In the genomic region with DNA sequence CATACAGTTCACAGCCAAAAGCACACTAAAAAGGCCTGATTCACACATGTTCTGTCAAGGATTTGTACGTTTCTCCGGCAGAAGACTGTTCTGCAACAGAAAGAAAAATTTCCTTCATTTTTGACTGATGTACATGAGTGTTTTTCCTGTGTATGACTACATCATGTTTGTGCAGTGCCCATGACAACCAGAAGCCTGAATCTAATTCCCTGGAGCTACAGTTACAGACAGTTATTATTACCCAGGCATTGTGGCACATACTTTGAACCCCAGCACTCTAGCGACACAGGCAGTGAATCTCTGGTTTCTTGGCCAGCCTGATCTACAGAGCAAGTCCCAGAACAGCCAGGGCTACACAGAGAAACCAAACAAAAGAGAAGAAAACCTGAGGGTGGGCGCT, we compare ENCODE assay signal across 27 mouse cellular contexts. TPM values are rescaled to one million over a fixed set of nuclear protein-coding genes. Genes with fewer than 3 reads are reported as not detected.
DNase-seq lines count a peak whose midpoint lies in the region; TF ChIP-seq lines count a peak whose summit lies in the region.
"Had no signal": no experiment of that assay in that cellular context is flagged by ENCODE, and none has a peak within 500 bp of the region (broad histone marks: within the 10 kb centered on the region; RNA-seq: fewer than 3 reads in every experiment).

No protein-coding gene starts in this region.

- H3K36me3 ChIP-seq in spleen, adult 2 months (ENCODE audit: control insufficient read depth, insufficient read depth, low read length), result peaks cover 6% of the 10 kb centered on the region; the same call in 1 of the 2 replicates
- peaks cover 14 to 33% of the 10 kb centered on the region in 2 experiments for H3K36me3 ChIP-seq in CH12.LX (replicated peaks in 1 of 2; ENCODE audit: control insufficient read depth in 1 of 2, insufficient read depth in 1 of 2, low read length in 1 of 2)
- no peaks in the 10 kb centered on the region for H3K36me3 ChIP-seq in midbrain, embryonic 10.5 days
- H3K36me3 ChIP-seq: heart, embryonic 10.5 days; heart, embryonic 15.5 days; kidney, embryonic 15.5 days; liver, embryonic 13.5 days; midbrain, embryonic 13.5 days had no signal

- no peak for TF ChIP-seq POLR2A in spleen, adult 2 months (IDR thresholded peaks at IDR 0.05; ENCODE audit: low read depth, low read length)
- TF ChIP-seq POLR2A in CH12.LX (IDR thresholded peaks at IDR 0.05; ENCODE audit: low read depth, low read length), result no peak
- no peak for TF ChIP-seq POLR2A in bone marrow, adult 2 months (IDR thresholded peaks at IDR 0.05; ENCODE audit: borderline replicate concordance, control insufficient read depth, low read depth, low read length)

- H3K27ac ChIP-seq in spleen, adult 2 months (ENCODE audit: insufficient read depth, low read length), result peak overlapping the region; percentile 97
- H3K27ac ChIP-seq in CH12.LX (ENCODE audit: insufficient read depth, low read depth), result no peak overlapping the region
- H3K27ac ChIP-seq in bone marrow, adult 2 months (ENCODE audit: control insufficient read depth, insufficient read depth, low read depth, low read length, poor library complexity), result 0 out of 2 replicates have a peak overlapping the region, but pooled peaks have one; percentile 17
- H3K27ac ChIP-seq in midbrain, embryonic 10.5 days (replicated peaks), result no peak overlapping the region
- H3K27ac ChIP-seq: heart, embryonic 10.5 days; heart, embryonic 15.5 days; kidney, embryonic 15.5 days; liver, embryonic 13.5 days; midbrain, embryonic 13.5 days had no signal

- H3K4me2 ChIP-seq in CH12.LX (ENCODE audit: insufficient read depth, low read depth, poor library complexity, severe bottlenecking), result peak overlapping the region; percentile 54
- H3K4me2 ChIP-seq: heart, embryonic 15.5 days; kidney, embryonic 15.5 days; midbrain, embryonic 13.5 days had no signal

- in situ Hi-C loops in CH12.LX (cut with MboI; ENCODE audit: low pct_ligation_motif_present, low pct_unique_long_range_greater_than_20kb, low sequenced_read_pairs), result no loop called here

- dilution Hi-C loops in CH12.LX (cut with MboI; ENCODE audit: extremely low pct_ligation_motif_present, extremely low pct_unique_long_range_greater_than_20kb, low sequenced_read_pairs), result no loop called here

- TF ChIP-seq RAD21 in CH12.LX (IDR thresholded peaks at IDR 0.05; ENCODE audit: low read depth, low read length), result no peak

- no peak for TF ChIP-seq CTCF in spleen, adult 2 months (IDR thresholded peaks at IDR 0.05; ENCODE audit: extremely low read depth, insufficient read depth, insufficient read length, insufficient replicate concordance)
- no peak for TF ChIP-seq CTCF in CH12.LX (conservative IDR thresholded peaks at IDR 0.05 in 1 of 2, IDR thresholded peaks at IDR 0.05 in 1 of 2; ENCODE audit: low read depth in 2 of 2, low read length in 2 of 2)
- no peak for TF ChIP-seq CTCF in bone marrow, adult 2 months (IDR thresholded peaks at IDR 0.05; ENCODE audit: control insufficient read depth, insufficient read depth, low read length)

- no peaks in the 10 kb centered on the region for H3K9me3 ChIP-seq in CH12.LX (replicated peaks; ENCODE audit: low read length)
- H3K9me3 ChIP-seq in midbrain, embryonic 10.5 days (replicated peaks), result no peaks in the 10 kb centered on the region
- H3K9me3 ChIP-seq: heart, embryonic 10.5 days; heart, embryonic 15.5 days; kidney, embryonic 15.5 days; liver, embryonic 13.5 days; midbrain, embryonic 13.5 days had no signal

- peaks cover 22% of the 10 kb centered on the region for H3K4me1 ChIP-seq in spleen, adult 2 months (ENCODE audit: control insufficient read depth, insufficient read depth, insufficient read length)
- H3K4me1 ChIP-seq in CH12.LX (ENCODE audit: control insufficient read depth in 1 of 2, insufficient read depth in 2 of 2), result peaks cover 18 to 63% of the 10 kb centered on the region in 2 experiments
- peaks cover 4% of the 10 kb centered on the region for H3K4me1 ChIP-seq in bone marrow, adult 2 months (ENCODE audit: control insufficient read depth, insufficient read depth, low read length)
- no peaks in the 10 kb centered on the region for H3K4me1 ChIP-seq in midbrain, embryonic 10.5 days
- H3K4me1 ChIP-seq: heart, embryonic 10.5 days; heart, embryonic 15.5 days; kidney, embryonic 15.5 days; liver, embryonic 13.5 days; midbrain, embryonic 13.5 days had no signal

- H3K27me3 ChIP-seq in spleen, adult 2 months (ENCODE audit: control insufficient read depth, insufficient read depth, low read length), result no peaks in the 10 kb centered on the region
- no peaks in the 10 kb centered on the region for H3K27me3 ChIP-seq in CH12.LX (replicated peaks)
- no peaks in the 10 kb centered on the region for H3K27me3 ChIP-seq in midbrain, embryonic 10.5 days (ENCODE audit: low read depth, poor library complexity, severe bottlenecking)
- H3K27me3 ChIP-seq: heart, embryonic 15.5 days; kidney, embryonic 15.5 days; liver, embryonic 13.5 days; midbrain, embryonic 13.5 days; Patski had no signal

- no peak for DNase-seq in spleen, adult 2 months (ENCODE audit: low read depth in 1 of 2, low spot score in 2 of 2)
- no peak for DNase-seq in spleen, postnatal 14 days (ENCODE audit: low spot score in 2 of 2)
- DNase-seq in CH12.LX (ENCODE audit: extremely low read depth), result no peak
- DNase-seq in midbrain, embryonic 10.5 days (ENCODE audit: low spot score), result no peak
- no peak for DNase-seq in lung, postnatal 14 days
- DNase-seq: adrenal gland, postnatal 25 days; cerebellum, adult 2 months; cerebellum, postnatal 14 days; gastrocnemius, postnatal 14 days; heart, adult 11 months; kidney, adult 18-20 months; kidney, postnatal 25 days; left cerebral cortex, postnatal 4 days; lung, adult 2 months; lung, postnatal 10 days had no signal

- WGBS in spleen, adult 2 months, result 69% methylated on average over 4 of the region's 4 CpGs
- 68% methylated on average over 4 of the region's 4 CpGs for WGBS in bone marrow, adult 2 months
- WGBS in midbrain, embryonic 10.5 days, result 87% methylated on average over 4 of the region's 4 CpGs

- peak overlapping the region; percentile 78 for H3K9ac ChIP-seq in CH12.LX (ENCODE audit: insufficient read depth, low read depth)
- H3K9ac ChIP-seq: heart, embryonic 15.5 days; kidney, embryonic 15.5 days; liver, embryonic 13.5 days; midbrain, embryonic 13.5 days had no signal

- TF ChIP-seq EP300 in CH12.LX (IDR thresholded peaks at IDR 0.05; ENCODE audit: low read length), result no peak

- H3K79me2 ChIP-seq in CH12.LX (replicated peaks; ENCODE audit: control insufficient read depth, extremely low read depth, insufficient read depth, poor library complexity, severe bottlenecking), result peaks cover 9% of the 10 kb centered on the region

- H3K4me3 ChIP-seq in spleen, adult 2 months (ENCODE audit: extremely low read depth, insufficient read depth, insufficient read length), result peak overlapping the region; percentile 40
- H3K4me3 ChIP-seq in CH12.LX (replicated peaks in 1 of 3; ENCODE audit: low read depth in 2 of 3, low read length in 2 of 3, poor library complexity in 1 of 3), result peak overlapping the region in 2 of 3 experiments; percentile 62 to 91
- no peak overlapping the region for H3K4me3 ChIP-seq in bone marrow, adult 2 months (replicated peaks; ENCODE audit: control insufficient read depth, low read depth, low read length)
- H3K4me3 ChIP-seq in midbrain, embryonic 10.5 days, result no peak overlapping the region
- H3K4me3 ChIP-seq: erythroblast, embryonic 14.5 days; heart, embryonic 10.5 days; heart, embryonic 15.5 days; kidney, embryonic 15.5 days; midbrain, embryonic 13.5 days had no signal

TF ChIP-seq in CH12.LX, 34 proteins besides CTCF, POLR2A, EP300 and RAD21:
- TF ChIP-seq UBTF (IDR thresholded peaks at IDR 0.05; ENCODE audit: low read depth, low read length) (no peak), MAX (IDR thresholded peaks at IDR 0.05; ENCODE audit: low read length) (no peak), GABPA (IDR thresholded peaks at IDR 0.05; ENCODE audit: insufficient replicate concordance, low read depth, low read length) (no peak), NELFE (IDR thresholded peaks at IDR 0.05; ENCODE audit: low read depth, low read length) (no peak), JUND (conservative IDR thresholded peaks at IDR 0.05; ENCODE audit: low read depth, low read length) (no peak), MAFK (IDR thresholded peaks at IDR 0.05; ENCODE audit: insufficient replicate concordance, low read length) (no peak), ZC3H11A (IDR thresholded peaks at IDR 0.05; ENCODE audit: low read depth, low read length) (no peak), CHD2 (IDR thresholded peaks at IDR 0.05; ENCODE audit: low read length) (no peak), ZNF384 (IDR thresholded peaks at IDR 0.05; ENCODE audit: low read depth, low read length) (no peak), HCFC1 (IDR thresholded peaks at IDR 0.05; ENCODE audit: low read depth, low read length) (no peak), TBP (conservative IDR thresholded peaks at IDR 0.05; ENCODE audit: low read depth, low read length) (no peak), E2F4 (IDR thresholded peaks at IDR 0.05; ENCODE audit: insufficient replicate concordance, low read depth, low read length) (no peak), JUN (IDR thresholded peaks at IDR 0.05; ENCODE audit: insufficient read depth, low read depth, low read length) (no peak), MAZ (IDR thresholded peaks at IDR 0.05; ENCODE audit: low read depth, low read length) (no peak), MYC (IDR thresholded peaks at IDR 0.05; ENCODE audit: low read depth, low read length) (no peak), SIN3A (IDR thresholded peaks at IDR 0.05; ENCODE audit: low read length) (no peak)

RNA-seq across cellular contexts. Expression of gene Raet1d, which starts 54.6 kb away (rescaled TPM):
- not detected in 2 replicates for polyA plus RNA-seq in spleen, adult 2 months (2012; rRNA removed)
- total RNA-seq in CH12.LX (2012; rRNA removed), result 2.7 and 3.3 TPM in 2 replicates
- total RNA-seq in CH12.LX (2014; rRNA removed), result 17.5 and 18.8 TPM in 2 replicates
- 14.9 and 15.3 TPM in 2 replicates for polyA plus RNA-seq in CH12.LX (2012; ENCODE audit: insufficient read length, low read depth)
- 1.5 TPM in 1 of 2 replicates, not detected in the other for polyA plus RNA-seq in bone marrow, adult 2 months (2011; ENCODE audit: insufficient read depth, insufficient read length, low replicate concordance, missing spikeins)
- polyA plus RNA-seq in midbrain, embryonic 10.5 days (2016; fragmentation: Nextera tagmentation; extraction: Ambion mirVana), result 18.0 and 19.6 TPM in 2 replicates
- total RNA-seq: gastrocnemius, postnatal 14 days; layer of hippocampus, adult 18-20 months; layer of hippocampus, postnatal 14 days; megakaryocyte progenitor cell, adult 5-6 weeks had no signal
- polyA plus RNA-seq: cerebellum, adult 2 months; erythroblast, embryonic 14.5 days; lung, adult 2 months; small intestine, adult 2 months had no signal

Comparison
In these comparisons a context has a peak if more than half of its experiments do, and no peak if none do; other contexts are left out.
1. H3K27ac ChIP-seq: peak in spleen, adult 2 months (single experiment) and bone marrow, adult 2 months (single experiment); none in CH12.LX (single experiment) and midbrain, embryonic 10.5 days (single experiment).
2. H3K4me3 ChIP-seq: peak in spleen, adult 2 months (single experiment) and CH12.LX (2 of 3); none in bone marrow, adult 2 months (single experiment) and midbrain, embryonic 10.5 days (single experiment).